Mouse (Mus musculus) thymus, adult 2 months (tissue): ENCODE results near the gene Syt5. TPM values are rescaled to one million over a fixed set of nuclear protein-coding genes. Genes with fewer than 3 reads are reported as not detected.
A peak's percentile ranks its signal among the peaks of the same experiment; 100 is the strongest.
"Not testable (repeated sequence)": the region's sequence is repeated elsewhere in the genome, so short reads cannot be mapped to it uniquely, and the experiment has no call there.

Source experiments
- DNase-seq: peaks from one replicate; pipeline ENCODE4 v3.0.0; 2021
- H3K27ac ChIP-seq: fragments of 200-500 bp; 2 replicates; pipeline ENCODE4 v1.5.1; 2012; ENCODE audit warnings: low read length, control low read depth; ENCODE audit not compliant: control insufficient read depth, insufficient read depth
- H3K27me3 ChIP-seq: fragments of 200-500 bp; 2 replicates; pipeline ENCODE4 v1.6.1; 2012; ENCODE audit warnings: mild to moderate bottlenecking, low read length, moderate library complexity, mixed read lengths; ENCODE audit not compliant: control insufficient read depth, insufficient read depth
- H3K36me3 ChIP-seq: fragments of 200-500 bp; 2 replicates; pipeline ENCODE4 v1.6.1; 2012; ENCODE audit warnings: mild to moderate bottlenecking, low read length, moderate library complexity; ENCODE audit not compliant: control insufficient read depth, insufficient read depth
- H3K4me1 ChIP-seq: fragments of 200-500 bp; replicated peaks from 2 replicates; pipeline ENCODE4 v1.6.1; 2012; ENCODE audit warnings: low read length; ENCODE audit not compliant: control insufficient read depth, insufficient read depth
- H3K4me3 ChIP-seq: fragments of 200-500 bp; 2 replicates; pipeline ENCODE4 v1.5.1; 2012; ENCODE audit warnings: mild to moderate bottlenecking, low read length, control low read depth, moderate library complexity; ENCODE audit not compliant: control insufficient read depth, insufficient read depth
- CTCF ChIP-seq: fragments of 200-500 bp; IDR thresholded peaks from 2 replicates; pipeline ENCODE4 v1.5.1; 2012; ENCODE audit warnings: mild to moderate bottlenecking, control low read depth, low read length, moderate library complexity, borderline replicate concordance; ENCODE audit not compliant: control insufficient read depth, poor library complexity, insufficient read depth; ENCODE audit errors: extremely low read depth
- POLR2A ChIP-seq: fragments of 200-500 bp; IDR thresholded peaks from 2 replicates; pipeline ENCODE4 v1.6.1; 2012; ENCODE audit warnings: mild to moderate bottlenecking, low read length, control low read depth, moderate library complexity; ENCODE audit not compliant: control insufficient read depth, poor library complexity, insufficient read depth; ENCODE audit errors: extremely low read depth
- WGBS: fragments of 180-500 bp; shearing (Covaris S2); methylation state at CpG from one replicate; pipeline ENCODE4 v1.1.7; 2018; 5-methylcytosine and 5-hydroxymethylcytosine counted together
- polyA plus RNA-seq: library from polyadenylated mRNA; depleted of rRNA; stranded (reverse); fragments of >200 nt; gene quantifications from 2 replicates; pipeline ENCODE4 v1.2.3, GENCODE M21; 2012

The Syt5 gene
- polyA plus RNA-seq, 1 experiment, result 0.39 TPM

- 15% methylated on average over 28 of the region's 28 CpGs for WGBS
- DNase-seq, result no peak
- Histone ChIP-seq H3K4me3 (peak within 1 kb of the TSS; percentile 9; the same call in 1 of the 2 replicates), H3K27ac (no peak within 1 kb of the TSS), H3K27me3 (peaks cover 5% of the 10 kb centered on the region), H3K36me3 (no peaks in the 10 kb centered on the region), H3K4me1 (no peaks in the 10 kb centered on the region; the same call in 1 of the 2 replicates)
- no peak for TF ChIP-seq POLR2A
- no peak for TF ChIP-seq CTCF
Measured at GRCm38 (mm10) chr7:4532005-4532729, 15.2 kb downstream of the Syt5 start, which contains the start of gene Dnaaf3. Dnaaf3 (minus strand) TSS chr7:4532453.

- H3K4me1 ChIP-seq, H3K36me3 ChIP-seq, H3K27me3 ChIP-seq, H3K4me3 ChIP-seq, H3K27ac ChIP-seq, DNase-seq: not testable (repeated sequence)
- 87% methylated on average over 8 of the region's 8 CpGs for WGBS
Measured at GRCm38 (mm10) chr7:4530166-4530565, 17.2 kb downstream of the Syt5 start.

- WGBS, result 74% methylated on average over 18 of the region's 18 CpGs
- no peak for DNase-seq
- TF ChIP-seq POLR2A, result no peak
- no peak for TF ChIP-seq CTCF
- H3K36me3 ChIP-seq, result no peaks in the 10 kb centered on the region
- H3K4me3 ChIP-seq, result no peak overlapping the region
- H3K4me1 ChIP-seq, result peaks cover 4% of the 10 kb centered on the region
- no peak overlapping the region for H3K27ac ChIP-seq
- H3K27me3 ChIP-seq, result peaks cover 5% of the 10 kb centered on the region
Measured at GRCm38 (mm10) chr7:4527302-4527689, 20.0 kb downstream of the Syt5 start.

- TF ChIP-seq CTCF (peak; percentile 83; the same call in 1 of the 2 replicates), POLR2A (no peak)
- H3K4me3 ChIP-seq, result peak overlapping the region; percentile 49
- H3K36me3 ChIP-seq, result no peaks in the 10 kb centered on the region
- WGBS, result 24% methylated on average over 40 of the region's 40 CpGs
- H3K27ac ChIP-seq, result no peak overlapping the region
- peak; percentile 79 for DNase-seq
- H3K27me3 ChIP-seq, result peaks cover under 1% of the 10 kb centered on the region
- H3K4me1 ChIP-seq, result peaks cover 4% of the 10 kb centered on the region
Measured at GRCm38 (mm10) chr7:4526341-4527301, 20.7 kb downstream of the Syt5 start.

- DNase-seq, result peak; percentile 58
- WGBS, result 66% methylated on average over 15 of the region's 15 CpGs
- not testable (repeated sequence) for H3K27ac ChIP-seq, H3K27me3 ChIP-seq, H3K4me3 ChIP-seq, H3K36me3 ChIP-seq
- peaks cover 16% of the 10 kb centered on the region for H3K4me1 ChIP-seq
- TF ChIP-seq CTCF, result peak; percentile 47; the same call in 1 of the 2 replicates
Measured at GRCm38 (mm10) chr7:4524212-4524922, 23.0 kb downstream of the Syt5 start, which contains the start of gene Tnni3. Tnni3 (minus strand) TSS chr7:4524229.

GRCm38 (mm10) chr7:4523205-4524130, 23.9 kb downstream of the Syt5 start:
- 96% methylated on average over 33 of the region's 33 CpGs for WGBS
- no peak for DNase-seq
- H3K27me3 ChIP-seq, result no peaks in the 10 kb centered on the region; the same call in 1 of the 2 replicates
- H3K27ac ChIP-seq, result no peak overlapping the region
- peaks cover 16% of the 10 kb centered on the region for H3K4me1 ChIP-seq
- no peak for TF ChIP-seq CTCF
- no peak for TF ChIP-seq POLR2A
- H3K36me3 ChIP-seq, result no peaks in the 10 kb centered on the region
- no peak overlapping the region for H3K4me3 ChIP-seq
